Mouse (Mus musculus): Measurements from ENCODE around the gene Gtf2f1.

- TF ChIP-seq POLR2A (IDR thresholded peaks at IDR 0.05; ENCODE audit: control insufficient read depth, extremely low read depth, insufficient read depth, low read length, poor library complexity) (no peak), CTCF (IDR thresholded peaks at IDR 0.05; ENCODE audit: borderline replicate concordance, control insufficient read depth, extremely low read depth, insufficient read depth, low read length, poor library complexity) (no peak)
Observed at GRCm38 (mm10) chr17:56961880-56962279, 49.2 kb downstream of the Gtf2f1 start.

All from thymus, adult 2 months (tissue).